Mouse (Mus musculus) CD8-positive naive resting alpha-beta T cell, adult 2 months (primary cell): ENCODE results near the gene Gemin5.

Experiments
- DNase-seq, 2 experiments: peaks; one replicate each; pipeline ENCODE4 v3.0.0; 2022; ENCODE audit warnings: low read depth in 2 of 2, low spot score in 2 of 2

Gene Gemin5

DNA sequence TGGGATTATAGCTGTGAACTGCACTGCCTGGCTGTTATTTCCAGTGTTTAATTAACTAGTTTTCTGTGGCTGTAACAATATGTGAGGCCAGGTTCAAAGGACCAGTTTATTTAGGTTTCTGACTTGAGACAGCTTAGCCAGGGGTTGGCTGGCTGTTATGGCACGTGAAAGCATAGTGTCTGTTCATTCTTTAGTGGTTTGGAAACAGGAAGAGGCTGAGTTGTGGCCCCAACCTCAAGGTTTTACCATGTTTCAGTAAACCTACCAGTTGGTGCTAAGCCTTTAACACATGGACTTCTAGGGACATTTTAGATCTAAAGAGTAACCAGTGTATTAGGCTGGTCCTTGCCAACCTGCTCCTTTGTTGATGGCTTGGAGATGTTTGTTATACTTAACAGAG lies 51.8 kb downstream of the Gemin5 start:
- DNase-seq: no peak

DNA sequence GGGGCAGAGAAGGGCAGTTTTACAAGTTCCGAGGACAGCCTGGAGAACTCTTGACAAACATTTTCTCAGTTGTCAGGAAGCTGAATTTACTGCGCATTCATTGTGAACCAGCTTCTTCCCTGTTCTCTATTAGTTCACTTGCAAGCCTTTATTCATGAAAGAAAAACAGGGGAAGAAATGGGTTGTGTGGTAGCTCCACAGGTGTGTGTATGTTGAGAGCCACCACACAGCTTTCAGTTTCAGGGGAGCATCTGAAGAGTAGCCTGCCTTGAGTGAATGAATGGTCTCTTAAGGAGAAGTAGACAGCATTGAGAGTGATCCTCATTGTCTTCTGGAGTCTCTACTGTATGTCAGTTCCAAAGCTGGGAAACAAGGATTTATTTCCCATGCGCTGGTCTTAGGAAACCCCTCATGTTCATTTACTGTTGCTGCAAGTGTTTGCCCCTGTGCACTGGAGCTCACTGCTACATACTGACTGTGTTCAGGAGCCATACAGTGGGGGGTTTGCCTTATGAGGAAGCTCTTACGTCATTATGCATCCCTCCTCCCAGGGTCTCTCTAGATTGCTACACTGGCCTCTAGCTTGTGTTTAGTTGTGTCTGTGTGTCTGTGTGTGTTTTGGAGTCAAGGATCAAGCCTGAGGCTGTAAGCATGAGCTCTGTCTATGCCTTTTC lies 60.5 kb downstream of the Gemin5 start:
- DNase-seq: no peak

DNA sequence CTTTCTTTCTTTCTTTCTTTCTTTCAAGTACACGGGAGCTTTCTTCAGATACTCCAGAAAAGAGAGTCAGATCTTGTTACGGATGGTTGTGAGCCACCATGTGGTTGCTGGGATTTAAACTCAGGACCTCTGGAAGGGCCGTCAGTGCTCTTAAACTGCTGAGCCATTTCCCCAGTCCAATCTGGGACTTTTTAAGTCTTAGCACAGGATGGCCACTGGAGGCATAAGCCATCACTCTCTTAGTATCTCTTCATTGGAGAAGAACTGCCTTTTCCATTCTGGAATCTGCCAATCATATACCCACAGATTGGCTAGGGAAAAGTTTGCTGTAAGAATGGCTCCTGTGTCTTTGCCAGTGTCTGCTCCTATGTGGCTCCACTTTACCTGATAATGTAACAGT lies 61.3 kb downstream of the Gemin5 start:
- no peak for DNase-seq

DNA sequence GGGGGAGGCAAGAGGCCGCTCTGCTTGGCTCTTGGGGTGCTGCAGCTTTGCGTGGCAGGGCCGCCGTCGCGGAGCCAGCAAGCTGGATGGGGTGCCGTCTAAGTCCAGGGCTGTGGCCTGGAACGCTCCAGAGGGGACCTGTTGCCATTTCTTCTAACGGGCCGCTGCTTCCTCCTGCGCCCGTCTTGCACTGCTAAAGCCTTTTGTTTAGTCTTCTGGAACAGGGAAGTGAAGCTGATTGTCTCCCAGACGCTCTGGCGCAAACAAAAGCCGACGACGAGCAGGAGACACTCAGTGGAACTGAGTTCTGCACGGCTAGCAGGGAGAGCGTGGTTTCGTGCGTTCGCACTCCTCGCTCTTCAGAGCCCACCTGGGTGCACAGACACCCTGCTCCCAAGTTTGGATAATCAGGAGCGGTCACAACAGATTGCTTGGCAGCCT lies 64.0 kb downstream of the Gemin5 start:
- no peak for DNase-seq

DNA sequence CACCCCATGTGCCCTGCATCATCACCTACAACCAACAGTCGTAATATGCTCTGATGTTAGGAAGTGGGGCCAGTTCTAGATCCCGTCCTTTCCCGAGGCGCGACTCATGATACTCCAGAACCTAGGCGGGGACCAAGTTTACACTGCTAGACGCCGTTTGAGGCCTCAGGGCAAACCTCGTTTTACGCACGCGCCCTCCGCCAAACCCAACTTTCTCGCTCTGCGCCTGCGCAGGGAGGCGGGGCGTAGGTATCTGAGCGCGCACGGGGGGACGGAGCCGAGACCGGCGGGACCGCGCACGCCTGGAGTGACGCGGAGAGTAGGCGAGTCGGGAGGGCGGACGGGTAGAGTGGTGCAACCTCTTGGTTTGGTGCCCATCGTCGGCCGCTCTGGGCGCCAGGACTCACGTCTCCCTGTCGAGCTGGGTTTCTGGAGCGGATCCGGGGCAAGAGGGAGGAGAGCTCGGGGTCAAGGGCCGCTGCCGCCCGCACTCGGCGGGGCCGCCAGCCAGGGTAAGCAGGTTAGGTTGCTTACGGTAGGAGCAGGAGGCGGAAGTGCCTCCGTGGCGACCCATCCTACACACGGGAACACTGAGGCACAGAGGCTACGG lies 64.5 kb downstream of the Gemin5 start, which contains the start of gene Cnot8:
TSS of gene Cnot8 (plus strand) at position 457 of the 610 bp plus-strand sequence.
- DNase-seq: peak; percentile 99 to 100

DNA sequence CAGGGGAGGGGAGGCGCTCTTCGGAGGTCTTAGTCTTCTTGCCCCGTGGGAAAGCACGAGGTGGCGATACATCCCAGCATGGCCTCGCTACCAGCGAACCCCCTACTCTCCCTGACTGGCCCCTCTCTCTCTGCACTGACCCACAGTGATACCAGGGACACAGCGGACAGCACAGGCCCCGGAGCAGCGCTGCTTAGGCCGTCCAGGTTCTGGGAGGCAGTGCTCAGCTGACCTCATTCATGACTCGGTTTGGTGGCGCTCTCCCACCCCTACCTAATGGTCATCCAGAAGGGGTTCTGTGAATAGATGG lies 65.0 kb downstream of the Gemin5 start:
- DNase-seq: no peak

DNA sequence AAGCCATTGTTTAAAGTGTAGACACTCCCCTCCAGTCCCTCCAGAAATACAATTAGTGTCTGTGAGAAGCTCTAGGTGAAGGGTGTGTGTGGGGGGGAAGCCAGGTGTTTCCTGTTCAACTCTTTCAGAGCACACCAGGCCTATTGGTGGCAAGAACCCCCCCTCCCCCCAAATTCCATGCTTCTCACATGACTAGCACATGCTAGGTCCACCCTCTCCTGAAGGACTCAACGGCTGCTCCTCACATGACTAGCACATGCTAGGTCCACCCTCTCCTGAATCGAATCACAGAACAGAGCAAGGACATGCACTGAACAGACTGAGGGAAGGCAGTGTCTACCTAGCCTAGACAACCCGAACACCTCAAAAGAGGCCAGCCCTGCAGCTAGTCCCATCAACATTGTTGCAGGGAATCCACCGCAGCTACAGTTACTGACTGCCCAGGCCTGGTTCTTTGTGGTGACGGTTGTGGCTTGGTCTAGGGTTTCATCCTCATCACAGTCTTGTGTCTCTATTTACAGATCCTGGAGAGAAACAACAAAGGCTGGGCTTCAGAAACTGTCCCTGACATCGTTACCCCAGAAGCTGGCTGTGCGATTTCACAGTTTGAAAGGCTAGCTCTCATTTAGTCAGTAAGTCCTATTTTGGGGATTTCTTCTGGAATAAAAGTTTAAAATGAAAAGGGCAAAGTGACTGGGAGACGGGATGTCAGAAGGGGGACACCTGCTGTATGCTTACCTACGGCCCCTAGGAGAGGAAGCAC lies 65.6 kb downstream of the Gemin5 start:
- DNase-seq: peak; percentile 10 to 27

DNA sequence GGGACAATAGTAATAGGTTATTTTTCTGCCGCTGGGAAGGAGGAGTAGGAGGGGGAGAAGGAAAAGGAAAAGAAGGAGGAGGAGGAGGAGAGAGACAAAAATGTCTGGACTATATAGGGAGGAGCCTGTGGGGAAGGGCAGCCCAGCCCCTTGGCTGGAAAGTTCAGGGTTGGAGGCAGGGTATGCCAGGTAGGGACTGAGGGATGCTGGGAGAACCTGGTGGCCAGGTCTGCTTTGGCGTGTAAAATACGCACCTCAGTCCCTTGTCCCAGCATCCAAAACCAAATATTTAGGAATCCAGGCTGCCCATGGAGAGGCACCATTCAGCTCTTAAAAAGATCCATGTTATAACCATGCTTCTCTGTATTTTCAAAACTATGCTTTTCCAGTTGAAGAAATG lies 66.2 kb downstream of the Gemin5 start:
- no peak for DNase-seq

DNA sequence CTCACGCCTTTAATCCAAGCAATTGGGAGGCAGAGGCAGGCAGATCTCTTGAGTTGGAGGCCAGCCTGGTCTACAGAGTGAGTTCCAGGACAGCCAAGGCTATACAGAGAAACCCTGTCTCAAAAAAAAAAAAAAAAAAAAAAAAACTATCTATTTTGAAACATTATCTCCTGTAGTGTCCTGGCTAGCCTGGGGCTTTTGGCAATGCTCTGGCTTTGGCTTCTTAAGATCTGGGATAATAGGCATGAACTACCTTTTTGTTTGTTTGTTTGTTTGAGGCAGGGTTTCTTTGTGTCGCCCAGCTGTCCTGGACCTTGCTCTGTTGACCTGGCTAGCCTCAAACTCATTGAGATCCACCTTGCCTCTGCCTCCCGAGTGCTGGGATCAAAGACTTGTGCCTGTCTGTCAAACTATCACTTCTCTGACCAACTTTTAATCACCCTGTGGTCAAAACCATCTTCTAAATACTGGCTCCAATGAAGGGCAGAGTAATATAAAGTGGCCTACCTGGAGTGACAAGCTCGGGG lies 67.1 kb downstream of the Gemin5 start:
- DNase-seq: no peak

DNA sequence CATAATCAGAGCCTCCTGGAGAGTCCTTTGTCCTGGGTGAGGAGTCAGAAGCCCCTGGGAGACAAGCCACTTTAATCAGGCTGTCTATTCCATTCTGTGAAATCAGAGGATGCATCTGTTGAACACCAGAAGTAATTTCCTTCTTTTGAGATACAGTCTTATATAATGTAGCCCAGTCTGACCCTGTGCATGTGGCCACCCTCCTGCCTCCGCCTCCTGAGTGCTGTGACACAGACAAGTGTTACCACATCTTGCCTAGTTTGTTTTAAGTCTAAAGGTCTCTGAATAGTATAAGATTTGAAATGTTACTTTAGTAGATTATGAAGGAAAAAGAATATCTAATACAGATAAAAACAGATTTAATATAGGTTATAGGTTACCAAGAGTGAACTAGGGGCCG lies 68.3 kb downstream of the Gemin5 start:
- no peak for DNase-seq

DNA sequence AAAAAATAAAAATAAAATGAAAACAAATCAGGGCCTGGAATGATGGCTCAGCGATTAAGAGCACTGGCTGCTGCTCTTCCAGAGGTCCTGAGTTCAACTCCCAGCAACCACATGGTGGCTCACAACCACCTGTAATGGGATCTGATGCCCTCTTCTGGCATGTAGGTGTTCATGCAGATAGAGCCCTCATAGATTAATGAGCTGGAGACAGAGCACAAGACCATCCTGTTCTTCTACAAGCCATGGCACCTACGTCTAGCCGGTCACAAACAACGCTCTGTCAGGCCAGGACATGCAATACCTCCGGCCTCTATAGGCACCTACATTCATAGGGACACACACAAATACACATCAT lies 70.0 kb downstream of the Gemin5 start:
- DNase-seq: peak; percentile 6 to 37

DNA sequence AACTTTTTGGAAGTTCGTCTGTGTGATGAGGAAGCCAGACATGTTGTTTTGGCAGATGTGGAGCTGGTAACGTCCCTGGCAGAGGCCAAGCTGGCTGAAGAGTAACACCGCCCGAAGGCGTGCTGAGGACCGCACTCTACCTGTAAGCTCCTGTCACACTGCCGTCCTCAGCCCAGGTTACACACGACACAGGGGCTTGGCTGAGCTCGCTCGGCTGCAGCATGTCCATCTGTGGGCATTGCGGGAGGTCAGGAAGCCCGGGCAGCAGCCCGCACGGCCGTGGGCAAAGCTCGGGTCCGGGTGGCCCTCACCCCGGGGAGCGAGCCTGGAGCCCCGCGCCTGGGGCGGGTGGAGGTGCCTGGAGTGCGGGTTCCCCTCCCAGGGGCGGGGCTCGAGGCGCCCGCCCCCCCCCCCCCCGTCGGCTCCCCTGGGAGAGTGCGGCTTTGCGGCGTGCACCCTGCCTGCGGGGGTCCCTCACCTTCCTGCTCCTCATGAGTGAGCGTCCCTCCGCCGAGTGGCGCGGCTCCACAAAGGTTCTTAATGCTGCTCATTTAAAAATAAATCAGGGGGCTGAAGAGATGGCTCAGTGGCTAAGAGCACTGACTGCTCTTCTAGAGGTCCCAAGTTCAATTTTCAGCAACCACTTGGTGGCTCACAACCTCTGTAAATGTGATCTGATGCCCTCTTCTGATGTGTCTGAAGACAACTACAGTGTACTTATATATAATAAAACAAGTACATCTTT lies 70.5 kb downstream of the Gemin5 start:
- peak in 1 of 2 experiments; percentile 31 for DNase-seq

DNA sequence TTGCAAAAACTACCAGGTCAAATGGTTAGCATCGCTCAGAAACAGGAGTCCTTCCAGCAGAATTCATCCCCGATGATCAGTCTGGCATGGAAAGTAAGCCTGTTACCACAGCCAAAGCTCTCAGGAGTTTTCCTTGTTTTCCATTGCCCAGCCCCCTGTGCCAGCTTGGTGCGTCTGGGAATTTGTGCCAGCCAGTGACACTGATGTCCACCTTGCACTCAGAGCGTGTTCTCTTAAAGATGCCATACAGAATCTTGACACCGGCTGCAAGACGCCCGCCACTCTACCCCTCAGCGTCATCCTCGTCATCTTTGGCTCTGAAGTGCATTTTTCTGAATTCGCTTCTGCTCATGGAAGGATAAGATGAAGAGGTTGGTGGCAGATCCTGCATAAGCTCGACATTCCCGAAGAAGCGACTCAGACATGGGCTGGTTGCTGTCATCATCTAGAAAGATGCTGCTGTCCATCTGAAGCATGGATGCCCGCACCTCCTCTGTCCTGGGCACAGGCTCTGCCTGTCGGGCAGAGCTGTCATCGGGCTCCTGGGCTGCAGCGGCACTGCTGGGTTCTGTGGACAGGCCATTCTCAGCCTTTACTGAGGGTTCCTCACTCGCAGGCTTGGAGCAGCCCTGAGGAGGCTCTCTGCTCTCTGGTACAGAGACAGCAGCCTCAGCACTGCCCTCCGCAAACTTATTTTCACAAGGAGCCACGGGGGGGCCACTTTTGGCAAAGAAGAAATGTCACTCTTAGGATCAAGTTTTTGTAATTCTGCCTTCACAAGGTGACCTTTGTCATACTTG lies 71.3 kb downstream of the Gemin5 start:
- peak in 1 of 2 experiments; percentile 10 for DNase-seq

DNA sequence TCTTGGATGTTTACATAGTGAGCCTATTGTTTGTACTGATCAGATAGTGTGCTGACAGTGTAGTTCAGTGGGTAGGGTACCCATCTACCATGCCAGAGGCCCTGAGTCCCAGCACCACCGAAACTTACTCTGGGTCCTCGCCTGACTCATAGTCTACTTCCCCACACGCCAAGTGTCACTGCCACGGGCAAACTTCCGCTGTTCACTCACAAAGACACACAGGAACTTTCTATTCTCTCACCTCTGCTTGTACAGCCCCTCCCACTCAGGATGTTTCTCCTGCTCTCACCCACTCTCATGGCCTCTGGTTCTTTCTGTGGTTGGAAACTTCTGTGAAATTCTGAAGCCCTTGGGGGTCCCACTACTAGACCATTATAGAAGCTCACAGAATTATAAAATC lies 72.2 kb downstream of the Gemin5 start:
- DNase-seq: peak; percentile 41 to 46

DNA sequence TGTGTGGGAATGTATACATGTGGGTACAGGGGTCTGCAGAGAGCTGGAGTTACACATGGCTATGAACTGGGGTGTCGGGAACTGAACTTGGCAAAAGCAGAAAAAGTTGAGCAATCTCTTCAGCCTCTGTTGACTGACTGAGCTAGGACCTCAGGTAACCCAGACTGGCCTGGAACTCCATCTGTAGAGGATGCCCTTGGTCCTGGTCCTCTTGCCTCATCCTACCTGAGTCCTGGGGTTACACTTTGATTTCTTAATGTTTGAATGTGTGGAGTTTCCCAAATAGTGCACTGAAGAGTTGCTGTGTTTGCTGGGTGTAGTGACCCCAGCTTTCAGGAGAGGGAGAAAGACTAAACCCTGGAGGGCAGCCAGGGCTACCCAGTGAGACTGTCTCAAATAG lies 72.8 kb downstream of the Gemin5 start:
- DNase-seq: no peak

DNA sequence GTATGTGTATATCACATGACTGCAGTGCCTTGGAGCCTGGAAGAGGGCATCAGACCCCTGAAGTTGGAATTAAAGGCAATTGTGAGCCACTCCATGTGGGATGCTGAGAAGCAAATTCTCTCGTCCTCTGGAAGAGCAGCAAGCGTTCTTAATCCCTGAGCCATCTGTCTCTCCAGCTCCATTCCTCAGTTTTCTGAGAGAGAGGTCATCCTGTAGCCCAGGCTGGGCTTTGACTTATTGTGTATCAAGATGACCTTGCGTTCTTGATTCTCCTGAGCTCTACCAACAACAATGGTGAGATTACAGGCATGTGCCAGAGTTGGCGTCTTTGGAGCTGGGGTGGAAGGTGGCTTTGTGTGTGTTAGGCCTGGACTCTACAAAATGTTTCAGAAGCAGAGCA lies 73.6 kb downstream of the Gemin5 start:
- DNase-seq: no peak

DNA sequence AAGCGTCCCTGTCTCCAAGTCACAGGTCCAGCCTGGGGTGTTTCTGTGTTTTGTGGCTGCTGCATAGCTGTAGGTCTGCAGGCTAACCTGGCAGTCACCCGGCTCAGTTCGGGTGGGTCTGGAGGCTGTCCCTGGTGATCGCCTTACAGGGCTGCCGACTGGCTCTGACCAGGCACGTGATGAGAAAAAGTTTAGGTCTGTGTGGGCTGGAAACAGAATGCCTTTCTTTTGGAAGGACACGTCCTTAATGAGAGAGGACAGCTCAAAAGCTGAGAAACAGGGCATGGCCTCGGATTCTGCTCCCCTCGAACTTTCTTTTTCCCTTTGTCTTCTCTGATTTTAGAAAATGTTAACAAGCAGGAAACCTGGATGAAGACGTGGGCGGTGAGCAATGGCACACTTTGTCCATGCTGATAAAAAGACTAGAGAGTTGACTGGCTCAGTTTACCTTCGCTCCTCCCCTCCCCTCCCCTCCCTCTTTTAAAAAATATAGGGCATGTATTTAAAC lies 75.3 kb downstream of the Gemin5 start, which contains the start of gene Gm12248:
TSS of gene Gm12248 (minus strand) at position 114 of the 508 bp plus-strand sequence.
- DNase-seq: no peak

DNA sequence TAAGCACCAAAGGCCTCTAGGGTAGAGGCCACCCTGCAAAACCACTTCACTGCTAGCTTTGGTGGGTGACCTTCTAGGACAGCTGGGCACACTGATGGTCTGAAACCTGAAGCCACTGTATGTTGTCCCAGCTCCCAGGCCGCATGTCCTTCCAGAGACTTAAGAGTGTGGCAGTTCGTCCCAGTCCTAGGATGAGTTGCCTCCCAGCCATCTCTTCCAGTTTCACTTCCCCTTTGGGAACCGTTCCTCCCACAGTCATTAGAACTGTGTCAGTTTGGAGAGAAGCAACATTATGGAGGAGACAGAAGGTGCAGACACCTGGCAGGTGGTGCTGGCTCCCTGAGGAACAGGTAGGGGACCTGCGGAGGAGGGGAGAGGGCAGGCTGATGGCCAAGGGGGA lies 75.8 kb downstream of the Gemin5 start:
- DNase-seq: no peak

DNA sequence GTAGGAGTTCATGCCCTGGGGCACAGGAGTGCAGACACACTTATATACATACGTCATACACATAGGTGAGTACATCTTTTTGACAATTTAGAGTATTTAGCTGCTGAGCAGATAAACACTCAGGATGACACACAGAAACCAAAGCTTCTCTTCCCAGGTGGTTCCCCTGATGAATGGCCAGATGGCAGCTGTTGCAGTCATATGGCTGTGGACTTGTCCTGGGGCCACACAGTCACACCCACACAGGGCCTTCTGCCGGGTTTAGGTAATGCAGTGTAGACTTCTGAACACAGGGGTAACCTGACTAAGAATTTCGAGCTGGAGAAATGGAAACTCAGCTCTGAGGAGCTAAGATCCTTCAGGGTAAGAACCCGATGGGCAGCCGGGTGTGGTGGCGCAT lies 86.6 kb downstream of the Gemin5 start:
- DNase-seq: no peak

DNA sequence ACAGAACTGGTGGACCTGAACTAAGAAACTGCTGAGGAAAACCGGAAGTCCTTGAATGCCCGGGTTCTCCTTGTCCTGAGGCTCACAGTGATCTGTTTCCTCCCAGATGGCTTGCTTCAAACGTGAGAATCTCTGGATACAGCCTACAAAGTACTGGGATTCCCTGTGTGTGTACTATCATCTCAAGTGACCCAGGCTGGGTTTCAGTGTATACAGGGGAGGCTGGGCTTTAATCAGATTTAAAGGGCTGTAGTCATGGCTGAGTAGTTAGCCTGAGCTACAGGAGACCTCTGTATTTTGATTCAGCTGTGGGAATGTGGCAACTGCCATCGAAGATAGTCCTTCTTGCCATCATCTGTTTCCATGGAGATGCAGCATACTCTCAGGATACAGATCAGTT lies 91.1 kb downstream of the Gemin5 start:
- DNase-seq: no peak
